Mouse (Mus musculus): ENCODE data around the gene Mt4.
"Not testable (repeated sequence)": the region's sequence is repeated elsewhere in the genome, so short reads cannot be mapped to it uniquely, and the experiment has no call there.

Mt4 gene

DNA sequence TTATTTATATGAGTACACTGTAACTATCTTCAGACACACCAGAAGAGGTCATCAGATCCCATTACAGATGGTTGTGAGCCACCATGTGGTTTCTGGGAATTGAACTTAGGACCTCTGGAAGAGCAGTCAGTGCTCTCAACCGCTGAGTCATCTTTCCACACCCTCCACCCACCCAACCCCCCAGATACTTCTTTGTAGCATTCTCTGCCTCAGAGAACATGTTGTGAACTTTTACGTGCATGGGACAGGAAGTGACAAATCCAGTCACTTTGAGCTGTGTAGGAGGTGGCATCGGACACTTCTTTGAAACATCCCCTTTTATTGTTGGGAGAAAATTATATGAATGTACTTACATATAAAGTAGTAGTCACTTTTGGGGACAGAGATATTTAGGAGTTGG, 2.4 kb upstream of the Mt4 start:
- not testable (repeated sequence) for DNase-seq (ENCODE audit: low spot score)

DNA sequence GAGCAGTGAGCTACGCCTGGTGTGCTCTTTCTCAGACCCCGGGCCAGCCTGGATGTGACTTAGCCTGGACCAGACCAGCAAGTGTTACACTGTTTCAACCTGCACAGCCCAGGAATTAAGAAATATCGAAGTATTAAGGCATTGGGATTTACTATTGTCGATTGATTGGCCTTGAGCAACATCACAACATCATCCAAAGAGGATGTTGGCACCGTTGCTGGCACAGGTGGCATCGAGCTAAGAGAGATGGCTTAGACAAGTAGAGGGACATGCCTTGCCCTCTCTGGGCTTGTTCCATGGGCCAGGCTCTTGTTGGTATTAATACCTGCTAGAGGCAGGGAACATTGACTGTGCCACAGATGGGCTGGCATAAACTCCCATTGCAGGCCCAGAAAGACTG, 1.4 kb upstream of the Mt4 start:
- DNase-seq (ENCODE audit: low spot score) = no peak

DNA sequence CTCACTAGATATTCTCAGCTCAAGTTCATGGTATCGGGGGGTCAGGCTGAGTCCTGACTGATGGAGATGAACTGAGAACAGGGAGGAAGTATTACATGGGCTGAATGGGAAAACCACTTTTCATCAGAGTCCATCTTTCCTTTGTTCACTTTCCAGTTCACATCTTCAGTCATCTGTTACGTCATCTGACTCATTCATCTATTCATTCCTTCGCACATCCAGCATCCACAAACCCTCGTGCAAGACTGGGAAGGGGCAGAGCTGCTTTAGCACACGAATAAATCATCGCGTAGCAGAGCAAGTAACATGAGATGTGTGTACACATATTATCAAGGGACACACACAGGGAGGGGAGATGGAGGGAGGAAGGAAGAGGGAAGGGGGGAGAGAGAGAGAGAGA, 805 bp upstream of the Mt4 start:
- no peak for DNase-seq (ENCODE audit: low spot score)

DNA sequence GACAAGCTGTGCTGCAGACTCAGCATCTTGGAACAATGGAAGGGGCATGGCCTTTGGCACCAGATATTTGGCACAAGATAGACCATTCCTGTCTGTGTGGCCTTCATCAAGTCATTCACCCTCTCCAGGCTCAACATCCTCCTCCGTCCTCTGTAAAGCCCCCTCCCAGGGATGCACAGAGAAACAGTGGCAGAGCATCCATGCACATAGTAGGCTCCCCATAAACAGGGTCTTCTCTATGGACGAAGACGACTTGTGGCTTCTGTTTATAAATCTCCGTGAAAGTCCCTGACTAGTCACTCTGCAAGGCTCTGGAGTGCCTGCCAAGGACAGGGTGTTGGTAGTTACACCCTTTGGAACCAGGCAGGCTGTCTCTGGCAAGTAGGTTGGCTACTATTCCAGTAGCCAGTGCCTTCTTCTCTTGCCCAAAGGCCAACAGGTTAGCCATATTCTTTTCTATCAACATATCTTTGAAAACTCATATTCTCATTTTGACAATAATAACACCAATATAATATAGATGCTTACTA, 3.3 kb downstream of the Mt4 start:
- DNase-seq (ENCODE audit: low spot score) = no peak

DNA sequence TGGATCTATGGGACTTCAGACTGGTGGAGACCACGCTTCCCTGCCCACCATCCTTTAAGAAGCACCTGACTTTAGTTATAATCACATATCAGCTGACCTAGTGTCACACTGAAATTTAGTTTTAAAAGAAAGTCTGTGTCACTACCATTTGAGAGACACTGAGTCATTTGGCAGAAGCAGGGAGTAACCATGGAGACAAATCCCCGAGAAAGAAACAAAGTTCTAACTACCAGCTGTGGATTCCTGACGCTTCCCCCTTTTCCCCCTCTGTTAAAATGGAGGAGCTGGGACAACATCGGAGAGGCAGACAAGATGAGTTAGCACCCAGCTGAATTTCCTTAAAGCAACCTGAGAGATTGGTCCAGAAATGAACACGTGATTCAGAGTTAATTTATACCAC, 11.2 kb downstream of the Mt4 start:
- DNase-seq (ENCODE audit: low spot score) = no peak

DNA sequence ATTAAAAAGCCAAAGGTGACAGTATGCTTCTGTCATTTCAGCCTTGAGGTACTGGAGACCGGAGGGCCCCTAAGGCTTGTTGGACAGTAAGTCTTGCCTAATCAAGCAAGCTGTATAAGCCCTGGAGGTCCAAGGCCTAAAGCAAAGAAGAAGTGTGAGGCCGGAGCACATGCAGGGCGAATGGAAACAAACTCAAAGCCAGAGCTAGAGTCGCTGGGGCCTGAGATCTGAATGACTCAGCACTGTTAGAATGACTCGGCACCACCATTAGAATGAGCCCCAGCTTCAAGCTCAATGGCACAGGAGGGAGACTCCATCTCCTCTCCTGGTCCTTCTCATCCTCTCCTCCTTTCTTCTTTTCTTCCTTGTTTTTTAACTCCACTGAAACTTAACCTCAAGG, 13.9 kb downstream of the Mt4 start:
- no peak for DNase-seq (ENCODE audit: low spot score)

DNA sequence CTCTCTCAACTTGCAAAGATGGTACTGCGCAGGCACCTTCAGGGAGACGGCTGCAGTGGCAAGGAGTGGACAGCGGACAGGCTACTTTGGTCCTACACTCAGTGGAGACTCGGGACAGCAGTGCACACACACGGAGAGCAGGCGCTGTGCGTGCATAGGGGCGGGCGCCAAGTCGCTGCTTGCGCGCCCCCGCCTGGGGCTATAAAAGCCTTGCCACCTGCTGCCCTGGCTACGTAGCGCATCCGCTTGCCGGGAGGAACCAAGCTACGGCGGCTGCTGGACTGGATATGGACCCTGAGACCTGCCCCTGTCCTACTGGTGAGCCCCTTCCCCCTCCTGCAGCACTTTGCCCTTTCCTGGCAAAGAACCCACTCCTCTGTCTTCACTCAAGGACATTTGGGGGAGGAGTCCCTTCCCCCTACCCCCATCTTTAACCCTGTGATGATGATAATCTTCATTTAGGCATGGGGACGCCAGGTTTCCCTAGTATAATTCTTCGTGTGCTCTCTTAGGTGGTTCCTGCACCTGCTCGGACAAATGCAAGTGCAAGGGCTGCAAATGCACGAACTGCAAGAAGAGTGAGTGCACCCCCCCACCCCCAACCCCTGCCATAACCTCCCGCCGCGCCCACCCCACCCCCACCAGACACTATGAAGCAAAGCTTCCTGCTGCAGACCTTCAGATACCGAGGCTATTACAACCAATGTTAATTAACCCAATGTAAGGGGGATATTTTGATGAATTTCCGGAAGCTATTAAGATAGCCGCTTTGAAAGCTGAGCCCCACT, 15.7 kb downstream of the Mt4 start, which contains the start of gene Mt3:
TSS of gene Mt3 (plus strand) at position 95 of the 788 bp plus-strand sequence.
- peak; percentile 79 for DNase-seq (ENCODE audit: low spot score)

DNA sequence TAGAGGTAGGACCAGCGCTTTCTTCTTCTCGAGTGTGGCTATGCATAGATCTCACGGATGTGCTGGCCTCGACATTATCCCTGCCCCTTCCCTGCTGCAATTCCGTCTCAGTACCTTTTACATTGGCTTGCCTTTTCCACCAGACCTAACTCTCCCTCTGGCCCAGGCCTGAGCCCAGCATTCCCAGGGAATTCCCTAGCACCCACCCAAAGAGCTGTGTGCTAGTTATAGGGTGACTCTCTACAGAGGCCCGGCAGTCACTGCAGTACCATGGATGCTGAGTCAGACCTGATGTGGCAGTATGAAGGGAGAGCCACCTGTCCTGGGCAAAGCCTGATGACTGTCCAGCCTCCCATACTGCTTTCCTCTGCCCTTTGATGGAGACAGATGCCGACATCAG, 16.5 kb downstream of the Mt4 start:
- no peak for DNase-seq (ENCODE audit: low spot score)

DNA sequence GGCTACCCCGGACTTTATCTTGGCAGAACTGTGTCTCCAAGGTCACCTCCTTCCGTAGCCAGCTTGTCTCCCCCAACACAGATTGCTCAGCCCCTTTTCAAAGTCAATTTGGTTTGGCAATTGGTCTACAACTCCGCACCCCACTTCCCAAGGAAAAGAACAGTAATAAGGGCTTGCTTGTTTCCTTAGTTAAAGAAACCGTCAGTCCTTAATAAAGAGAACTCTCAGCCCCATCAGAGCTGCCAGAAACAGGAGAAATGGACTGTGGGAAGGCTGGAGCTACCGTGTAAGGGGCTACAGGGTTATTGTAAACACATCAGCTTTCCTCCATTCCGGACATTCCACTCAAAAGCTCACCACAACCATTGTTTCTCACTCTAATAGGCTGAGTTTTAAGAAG, 17.5 kb downstream of the Mt4 start:
- no peak for DNase-seq (ENCODE audit: low spot score)

DNA sequence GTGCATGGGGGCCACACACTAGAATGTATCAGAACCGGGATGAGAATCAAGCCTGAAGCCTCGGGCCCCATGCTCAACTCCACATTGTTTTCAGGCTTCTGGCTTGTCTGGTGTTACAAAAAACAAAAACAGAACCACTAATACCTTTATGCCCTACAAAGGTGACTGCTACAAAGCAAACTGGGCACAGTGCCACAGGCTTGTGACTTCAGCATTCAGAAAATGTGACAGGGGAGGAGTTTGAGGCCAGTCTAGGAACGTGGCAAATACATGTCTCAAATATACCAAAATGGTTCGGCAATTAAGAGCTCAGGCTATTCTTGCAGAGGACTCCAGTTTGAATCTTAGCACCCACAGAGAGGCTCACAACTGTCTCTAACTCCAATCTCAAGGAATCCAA, 19.1 kb downstream of the Mt4 start:
- DNase-seq (ENCODE audit: low spot score) = no peak

DNA sequence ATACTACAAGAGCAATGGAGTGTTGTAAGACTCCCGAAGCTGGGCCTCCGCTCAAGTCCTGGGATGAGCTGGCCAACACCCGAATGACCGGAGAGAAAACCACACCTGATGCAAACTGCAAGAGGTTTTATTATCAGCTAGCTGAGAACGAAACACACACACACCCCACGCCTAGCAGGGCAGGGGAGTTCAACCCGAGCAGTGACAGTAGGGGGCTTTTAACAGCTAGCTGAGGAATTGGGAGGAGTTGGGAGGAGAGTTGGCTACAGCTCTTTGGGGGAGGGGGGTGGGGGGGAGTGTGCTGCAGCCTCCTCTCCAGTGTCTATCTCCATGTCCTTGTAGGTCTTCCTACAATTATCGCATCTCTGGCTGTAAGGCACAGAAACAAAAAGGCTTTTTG, 28.8 kb downstream of the Mt4 start:
- not testable (repeated sequence) for DNase-seq (ENCODE audit: low spot score)

DNA sequence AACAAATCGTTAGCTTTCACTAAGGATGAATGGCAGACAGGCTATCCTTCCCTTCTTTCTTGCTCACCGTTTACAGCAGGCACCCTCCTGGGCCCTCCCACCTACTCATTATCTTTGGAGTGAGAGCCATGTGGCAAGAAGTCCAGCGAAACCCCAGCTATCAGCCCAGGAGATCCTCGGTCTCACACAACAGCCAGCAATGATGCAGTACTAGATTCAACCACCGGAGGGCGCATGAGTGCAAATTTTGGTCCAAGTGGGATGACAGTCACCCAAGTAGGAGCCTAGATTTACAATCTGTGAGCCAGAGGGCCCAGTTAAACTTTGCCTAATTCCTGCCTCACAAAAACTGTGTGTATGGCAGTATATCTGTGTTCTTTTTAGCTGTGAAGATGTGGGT, 30.2 kb downstream of the Mt4 start:
- DNase-seq (ENCODE audit: low spot score) = peak; percentile 89

DNA sequence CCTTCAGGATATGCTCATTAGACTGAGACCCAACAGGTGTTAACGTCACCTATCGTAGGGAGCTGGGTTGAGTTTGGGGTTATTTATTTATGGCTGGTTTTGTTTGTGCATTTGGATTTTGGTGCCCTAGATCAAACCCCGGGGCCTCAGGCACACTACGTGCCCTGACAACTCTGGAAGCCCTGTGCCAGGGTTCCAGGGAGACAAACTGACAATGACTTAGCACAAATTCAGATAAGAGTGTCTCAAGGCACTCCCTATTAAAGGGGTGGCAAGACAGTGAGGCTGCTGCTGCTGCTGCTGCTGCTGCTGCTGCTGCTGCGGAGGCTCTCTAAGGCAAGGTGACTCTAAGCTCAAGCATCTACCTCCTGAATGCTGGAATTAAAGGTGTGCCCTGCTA, 32.5 kb downstream of the Mt4 start:
- no peak for DNase-seq (ENCODE audit: low spot score)

DNA sequence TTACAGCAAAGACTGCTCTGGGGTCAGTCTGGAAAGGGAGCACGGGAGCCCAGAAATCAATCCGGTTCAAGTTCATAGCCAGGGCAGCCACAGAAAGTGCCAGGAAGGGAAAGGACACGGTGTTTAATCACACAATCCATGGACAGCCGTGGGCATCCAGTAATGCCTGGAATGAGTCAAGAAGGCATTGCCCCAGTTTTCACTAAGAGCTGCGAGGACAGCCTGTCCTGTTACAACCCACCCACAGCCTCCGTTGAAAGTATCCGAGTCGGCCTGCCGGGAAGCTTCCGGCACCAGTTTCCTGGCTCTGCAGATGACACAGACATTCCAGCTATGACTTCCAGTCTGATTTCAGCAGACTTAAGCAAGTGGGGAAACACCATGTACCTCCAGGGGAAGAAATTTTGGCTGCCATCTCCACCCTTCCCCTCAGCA, 34.3 kb downstream of the Mt4 start:
- no peak for DNase-seq (ENCODE audit: low spot score)

DNA sequence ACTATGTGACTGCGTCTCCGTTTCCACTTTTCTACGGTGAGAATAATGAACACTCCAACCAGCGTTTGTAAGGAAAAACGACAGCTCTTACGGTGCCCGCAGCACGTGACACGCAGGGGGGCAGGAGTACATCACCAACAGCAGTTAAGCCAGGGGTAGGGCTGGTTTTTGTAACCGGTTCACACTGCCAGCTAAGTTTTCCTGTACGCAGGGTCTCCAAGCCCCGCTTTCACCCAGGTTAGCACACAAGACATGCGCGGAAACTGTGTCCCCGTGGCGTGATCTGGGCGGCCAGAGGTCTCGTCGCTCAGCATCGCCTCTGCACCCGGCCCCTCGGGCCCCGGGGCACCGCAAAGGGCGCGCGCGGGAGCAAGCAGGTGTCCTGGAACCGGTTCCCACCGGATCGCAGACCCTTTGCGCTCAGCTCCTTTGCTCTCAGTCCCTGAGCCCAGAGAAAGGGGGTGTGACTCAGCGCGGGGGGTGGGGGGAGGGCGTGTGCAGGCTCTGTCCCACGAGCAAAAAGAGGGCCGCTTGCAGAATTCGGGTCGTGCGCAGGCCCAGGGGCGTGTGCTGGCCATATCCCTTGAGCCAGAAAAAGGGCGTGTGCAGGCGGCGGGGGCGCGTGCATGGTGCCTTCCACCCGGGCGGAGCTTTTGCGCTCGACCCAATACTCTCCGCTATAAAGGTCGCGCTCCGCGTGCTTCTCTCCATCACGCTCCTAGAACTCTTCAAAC, 35.2 kb downstream of the Mt4 start, which contains the start of gene Mt2:
TSS of gene Mt2 (plus strand) at position 590 of the 734 bp plus-strand sequence.
- DNase-seq (ENCODE audit: low spot score) = peak; percentile 78

DNA sequence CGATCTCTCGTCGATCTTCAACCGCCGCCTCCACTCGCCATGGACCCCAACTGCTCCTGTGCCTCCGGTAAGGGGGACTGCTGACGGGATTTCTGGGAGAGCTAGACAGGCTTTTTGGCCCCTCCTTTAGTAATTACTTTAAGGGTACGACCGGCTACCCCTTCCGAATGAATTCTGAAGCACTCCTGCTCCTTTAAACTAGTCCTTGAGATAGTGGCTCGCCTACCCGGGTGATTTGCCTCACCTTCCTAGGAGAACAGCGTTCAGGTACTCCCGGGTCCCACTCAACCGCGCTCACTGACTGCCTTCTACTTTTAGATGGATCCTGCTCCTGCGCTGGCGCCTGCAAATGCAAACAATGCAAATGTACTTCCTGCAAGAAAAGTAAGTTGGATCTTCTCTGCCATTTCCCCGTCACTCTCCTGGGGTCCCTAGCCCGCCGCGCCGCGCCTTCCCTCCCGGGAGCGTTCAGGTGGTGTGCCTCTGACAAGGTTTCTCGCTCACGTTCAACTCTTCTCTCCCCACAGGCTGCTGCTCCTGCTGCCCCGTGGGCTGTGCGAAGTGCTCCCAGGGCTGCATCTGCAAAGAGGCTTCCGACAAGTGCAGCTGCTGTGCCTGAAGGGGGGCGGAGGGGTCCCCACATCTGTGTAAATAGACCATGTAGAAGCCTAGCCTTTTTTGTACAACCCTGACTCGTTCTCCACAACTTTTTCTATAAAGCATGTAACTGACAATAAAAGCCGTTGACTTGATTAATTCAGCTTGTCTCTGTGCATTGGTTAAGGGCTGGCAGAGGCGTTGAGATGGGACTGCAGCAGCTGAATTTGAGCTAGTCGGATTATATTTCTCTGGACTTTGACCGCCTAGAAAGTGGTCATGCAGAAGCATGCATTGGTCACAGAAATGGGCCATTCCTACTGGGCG, 36.1 kb downstream of the Mt4 start:
- DNase-seq (ENCODE audit: low spot score) = no peak

DNA sequence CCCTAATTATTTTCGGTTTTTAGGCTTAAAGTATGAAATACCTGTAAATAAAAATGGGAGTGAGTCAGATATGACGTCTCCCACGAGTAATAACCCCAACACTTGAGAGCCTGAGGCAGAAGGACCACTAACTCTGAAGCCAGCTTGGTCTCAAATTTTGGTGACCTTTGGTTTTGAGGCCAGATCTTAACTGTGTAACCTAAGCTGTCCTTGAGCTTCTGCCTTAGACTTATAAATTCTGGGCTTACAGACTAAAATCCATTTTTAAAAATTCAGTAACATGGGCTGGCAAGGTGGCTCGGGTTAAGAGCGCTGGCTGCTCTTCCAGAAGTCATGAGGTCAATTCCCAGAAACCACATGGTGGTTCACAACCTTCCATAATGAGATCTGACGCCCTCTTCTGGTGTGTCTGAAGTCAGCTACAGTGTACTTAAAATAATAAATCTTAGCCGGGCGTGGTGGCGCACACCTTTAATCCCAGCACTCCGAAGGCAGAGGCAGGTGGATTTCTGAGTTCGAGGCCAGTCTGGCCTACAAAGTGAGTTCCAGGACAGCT, 36.9 kb downstream of the Mt4 start:
- DNase-seq (ENCODE audit: low spot score) = no peak

DNA sequence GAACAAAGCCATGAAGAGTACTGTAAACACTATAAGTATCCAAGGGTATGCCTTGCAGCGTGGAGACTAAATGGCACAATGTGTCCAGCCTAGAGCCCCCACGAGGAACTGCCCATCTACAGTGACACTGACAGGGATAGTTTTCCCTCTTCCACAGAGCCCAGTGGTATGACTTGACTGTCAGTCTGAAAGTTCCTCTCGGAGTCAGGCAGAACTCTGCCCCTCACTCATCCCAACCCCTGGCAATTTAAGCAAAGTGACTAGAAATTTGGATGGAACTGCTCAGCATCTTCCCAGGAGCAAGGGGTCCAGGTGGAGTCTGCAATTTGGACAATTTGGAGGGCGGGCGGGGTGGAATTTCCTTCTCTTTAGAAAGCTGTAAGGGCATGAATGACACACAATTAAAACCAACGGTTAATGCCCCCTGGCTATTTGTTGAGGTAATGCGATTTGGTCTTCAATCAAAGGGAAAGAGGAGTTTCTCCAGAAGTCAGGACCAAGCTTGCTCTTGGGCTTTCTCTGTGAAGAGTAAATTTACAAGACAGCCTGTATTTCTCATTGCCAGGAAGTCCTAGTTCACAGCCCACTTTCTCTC, 37.7 kb downstream of the Mt4 start:
- no peak for DNase-seq (ENCODE audit: low spot score)

DNA sequence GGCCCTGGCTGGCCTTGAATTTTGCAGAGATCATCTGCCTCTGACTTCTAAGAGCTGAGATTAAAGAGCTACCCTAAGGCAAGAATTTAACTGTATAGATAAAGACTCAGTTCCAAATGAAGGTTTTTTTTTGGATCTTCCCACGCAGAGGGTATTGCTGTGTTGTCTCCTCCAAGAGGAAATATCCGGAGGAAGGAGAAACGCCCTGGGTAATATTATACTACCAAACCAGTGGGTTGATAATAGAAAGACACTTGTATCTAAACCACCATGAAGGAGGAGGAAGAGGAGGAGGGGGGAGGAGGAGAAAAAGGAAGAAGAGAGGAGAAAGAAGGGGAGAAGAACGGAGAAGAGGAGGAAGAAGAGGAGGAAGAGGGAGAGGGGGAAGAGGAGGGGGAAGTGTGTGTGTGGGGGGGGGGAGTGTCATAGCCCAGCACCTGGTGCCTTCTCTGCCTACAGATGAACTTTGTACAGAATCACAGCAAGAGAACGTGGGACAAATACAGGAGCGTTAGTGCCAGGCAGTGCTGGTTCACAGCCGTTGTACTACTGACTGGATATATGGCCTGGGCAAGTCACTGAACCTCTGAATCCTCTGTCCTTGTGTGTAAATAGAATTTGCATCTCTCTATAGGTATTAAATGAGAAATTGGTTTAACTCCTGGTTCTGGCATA, 40.9 kb downstream of the Mt4 start:
- no peak for DNase-seq (ENCODE audit: low spot score)

DNA sequence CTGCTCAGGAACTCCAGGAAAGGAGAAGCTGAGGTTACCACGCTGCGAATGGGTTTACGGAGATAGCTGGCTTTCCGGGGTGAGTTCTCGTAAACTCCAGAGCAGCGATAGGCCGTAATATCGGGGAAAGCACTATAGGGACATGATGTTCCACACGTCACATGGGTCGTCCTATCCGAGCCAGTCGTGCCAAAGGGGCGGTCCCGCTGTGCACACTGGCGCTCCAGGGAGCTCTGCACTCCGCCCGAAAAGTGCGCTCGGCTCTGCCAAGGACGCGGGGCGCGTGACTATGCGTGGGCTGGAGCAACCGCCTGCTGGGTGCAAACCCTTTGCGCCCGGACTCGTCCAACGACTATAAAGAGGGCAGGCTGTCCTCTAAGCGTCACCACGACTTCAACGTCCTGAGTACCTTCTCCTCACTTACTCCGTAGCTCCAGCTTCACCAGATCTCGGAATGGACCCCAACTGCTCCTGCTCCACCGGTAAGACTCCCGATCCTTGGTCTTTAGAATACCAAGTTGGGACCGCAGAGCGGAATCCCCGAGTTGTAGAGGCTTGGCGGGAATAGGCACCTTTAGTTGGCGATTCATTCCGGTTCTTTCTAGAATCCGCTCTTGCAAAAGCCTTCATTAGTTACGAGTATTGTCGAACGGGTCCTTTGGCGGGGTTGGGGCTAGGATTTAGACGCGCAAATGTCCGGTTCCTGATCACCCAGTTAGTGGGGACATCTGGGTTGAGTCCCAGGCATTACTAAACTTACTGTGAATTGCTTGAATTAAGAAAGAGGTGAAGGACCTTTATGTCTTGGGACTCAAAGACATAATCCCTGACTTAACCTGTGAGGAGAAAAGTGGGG, 42.1 kb downstream of the Mt4 start, which contains the start of gene Mt1:
TSS of gene Mt1 (plus strand) at position 226 of the 856 bp plus-strand sequence.
- DNase-seq (ENCODE audit: low spot score) = peak; percentile 91

All from ovary, postnatal 36 days (tissue).